Mouse (Mus musculus): ENCODE data around the gene Mki67. TPM values are rescaled to one million over a fixed set of nuclear protein-coding genes. Genes with fewer than 3 reads are reported as not detected.

Mki67 gene
- polyA plus RNA-seq, 1 experiment from 2014 or later, result 43.3 TPM

GRCm38 (mm10) chr7:135734911-135735646 is 18.9 kb upstream of the Mki67 start:
- Histone ChIP-seq H3K4me1 (peaks cover 11% of the 10 kb centered on the region), H3K27me3 (ENCODE audit: low read depth, poor library complexity, severe bottlenecking) (no peaks in the 10 kb centered on the region), H3K9me3 (replicated peaks) (no peaks in the 10 kb centered on the region), H3K36me3 (no peaks in the 10 kb centered on the region), H3K27ac (replicated peaks) (no peak overlapping the region), H3K4me3 (no peak overlapping the region)
- WGBS, result 86% methylated on average over 9 of the region's 9 CpGs
- no peak for DNase-seq (ENCODE audit: low spot score)

GRCm38 (mm10) chr7:135734379-135734778 is 18.2 kb upstream of the Mki67 start:
- peaks cover 11% of the 10 kb centered on the region for H3K4me1 ChIP-seq
- no peak overlapping the region for H3K4me3 ChIP-seq
- no peaks in the 10 kb centered on the region for H3K27me3 ChIP-seq (ENCODE audit: low read depth, poor library complexity, severe bottlenecking)
- no peak overlapping the region for H3K27ac ChIP-seq (replicated peaks)
- DNase-seq (ENCODE audit: low spot score), result no peak
- no peaks in the 10 kb centered on the region for H3K9me3 ChIP-seq (replicated peaks)
- 91% methylated on average over 5 of the region's 5 CpGs for WGBS
- no peaks in the 10 kb centered on the region for H3K36me3 ChIP-seq

GRCm38 (mm10) chr7:135728038-135728437 is 11.9 kb upstream of the Mki67 start:
- no peak overlapping the region for H3K4me3 ChIP-seq
- H3K27ac ChIP-seq (replicated peaks), result no peak overlapping the region
- no peak for DNase-seq (ENCODE audit: low spot score)
- H3K4me1 ChIP-seq, result no peaks in the 10 kb centered on the region
- H3K27me3 ChIP-seq (ENCODE audit: low read depth, poor library complexity, severe bottlenecking), result no peaks in the 10 kb centered on the region
- no peaks in the 10 kb centered on the region for H3K36me3 ChIP-seq
- H3K9me3 ChIP-seq (replicated peaks), result no peaks in the 10 kb centered on the region
- 96% methylated on average over 12 of the region's 12 CpGs for WGBS

DNA sequence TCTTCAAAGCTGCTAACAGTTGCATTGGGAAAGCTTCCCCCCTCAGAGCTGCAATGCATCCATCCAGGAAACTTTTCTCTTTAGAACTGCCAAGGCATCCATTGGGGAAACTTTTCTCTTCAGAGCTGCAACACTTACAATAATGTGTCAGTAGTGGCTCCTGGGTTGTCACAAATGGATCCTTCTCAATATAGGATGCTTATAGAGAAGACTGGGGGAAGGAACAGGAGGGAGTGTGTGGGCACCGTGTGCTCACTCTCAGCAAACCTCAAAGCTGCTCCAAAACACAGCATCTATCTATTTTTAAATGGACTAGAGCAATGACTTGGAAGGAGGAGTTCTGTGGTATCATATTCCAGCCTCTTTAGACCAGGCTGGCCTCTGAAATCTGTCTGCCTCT is 10.5 kb upstream of the Mki67 start:
- Histone ChIP-seq H3K4me3 (no peak overlapping the region), H3K36me3 (no peaks in the 10 kb centered on the region), H3K4me1 (no peaks in the 10 kb centered on the region), H3K27ac (replicated peaks) (no peak overlapping the region), H3K27me3 (ENCODE audit: low read depth, poor library complexity, severe bottlenecking) (no peaks in the 10 kb centered on the region), H3K9me3 (replicated peaks) (no peaks in the 10 kb centered on the region)
- WGBS, result 86% methylated on average over 1 of the region's 1 CpGs
- DNase-seq (ENCODE audit: low spot score), result no peak

DNA sequence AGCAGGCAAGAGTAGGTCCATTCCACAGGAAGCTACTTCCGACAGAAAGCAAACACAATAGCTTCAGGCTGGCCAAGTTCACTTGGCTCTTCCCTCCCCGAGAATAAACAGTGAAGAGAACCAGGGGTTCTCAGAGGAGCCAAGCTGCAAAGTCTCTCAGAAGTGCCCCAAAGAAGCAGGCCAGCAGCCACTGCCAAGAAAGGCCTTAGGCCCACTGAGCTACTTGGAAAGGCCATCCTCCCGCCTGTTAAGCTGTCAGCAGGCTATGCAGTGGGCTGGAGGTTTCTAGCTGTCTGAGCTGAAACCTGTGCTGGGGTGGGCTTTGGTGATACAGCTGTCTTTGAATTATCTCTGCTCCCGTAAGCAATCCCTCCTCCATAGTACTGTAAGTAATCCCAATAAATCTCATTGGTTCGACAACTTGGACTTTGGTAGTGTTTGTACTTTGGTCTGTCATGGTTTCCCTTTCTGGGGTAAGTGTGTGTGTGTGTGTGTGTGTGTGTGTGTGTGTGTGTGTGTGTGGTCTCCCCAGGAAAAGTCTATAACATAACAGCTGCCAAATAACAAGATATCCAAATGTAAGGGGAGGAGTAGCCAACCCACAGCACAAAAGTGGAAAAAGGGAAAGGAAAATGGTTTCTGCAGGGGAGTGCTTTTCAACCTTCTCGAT is 7.6 kb upstream of the Mki67 start:
- whole genome bisulfite sequencing, result 83% methylated on average over 6 of the region's 6 CpGs
- H3K27me3 ChIP-seq (ENCODE audit: low read depth, poor library complexity, severe bottlenecking), result no peaks in the 10 kb centered on the region; the same call in 1 of the 2 replicates

GRCm38 (mm10) chr7:135722011-135722838 is 6.1 kb upstream of the Mki67 start:
- no peaks in the 10 kb centered on the region for H3K36me3 ChIP-seq
- peaks cover under 1% of the 10 kb centered on the region; the same call in 1 of the 2 replicates for H3K4me1 ChIP-seq
- 86% methylated on average over 6 of the region's 6 CpGs for WGBS
- H3K4me3 ChIP-seq, result no peak overlapping the region
- H3K27ac ChIP-seq (replicated peaks), result no peak overlapping the region
- no peaks in the 10 kb centered on the region for H3K9me3 ChIP-seq (replicated peaks)
- no peaks in the 10 kb centered on the region; the same call in 1 of the 2 replicates for H3K27me3 ChIP-seq (ENCODE audit: low read depth, poor library complexity, severe bottlenecking)
- DNase-seq (ENCODE audit: low spot score), result no peak

More for the DNA sequence above, 7.6 kb upstream of the Mki67 start:
- H3K4me1 ChIP-seq, result no peaks in the 10 kb centered on the region
- no peak for DNase-seq (ENCODE audit: low spot score)
- no peaks in the 10 kb centered on the region for H3K36me3 ChIP-seq
- H3K27ac ChIP-seq (replicated peaks), result no peak overlapping the region
- H3K9me3 ChIP-seq (replicated peaks), result no peaks in the 10 kb centered on the region
- no peak overlapping the region for H3K4me3 ChIP-seq

DNA sequence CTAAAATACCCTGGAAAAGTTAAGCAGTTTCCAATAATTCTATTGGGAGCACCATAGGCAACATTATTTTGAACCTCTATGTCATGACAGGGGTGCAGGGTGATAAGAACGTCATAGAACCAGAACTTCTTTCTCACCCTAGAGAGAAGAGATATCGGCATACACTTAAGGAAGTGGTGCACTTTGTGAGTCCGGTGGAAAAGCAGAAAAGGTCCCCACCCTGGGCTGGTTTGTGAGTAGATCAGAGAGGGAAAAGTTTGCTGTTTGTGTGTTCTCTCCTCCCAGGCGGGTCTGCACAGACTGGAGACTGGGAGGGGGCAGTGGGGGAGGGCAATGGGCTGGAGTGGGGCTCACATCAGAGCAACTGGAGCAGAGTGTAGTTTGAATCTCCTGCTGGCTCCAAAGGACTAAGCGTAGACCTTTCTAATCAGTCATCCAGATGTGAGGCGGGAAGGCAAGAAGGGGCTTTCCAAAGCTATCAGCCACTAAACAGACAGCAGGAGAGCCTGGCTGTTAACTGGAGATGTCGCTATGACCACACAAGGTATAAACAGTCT is 5.4 kb upstream of the Mki67 start:
- H3K4me1 ChIP-seq, result peaks cover 7% of the 10 kb centered on the region
- H3K36me3 ChIP-seq, result no peaks in the 10 kb centered on the region
- WGBS, result 74% methylated on average over 7 of the region's 7 CpGs
- no peak for DNase-seq (ENCODE audit: low spot score)
- H3K9me3 ChIP-seq (replicated peaks), result no peaks in the 10 kb centered on the region
- H3K27me3 ChIP-seq (ENCODE audit: low read depth, poor library complexity, severe bottlenecking), result no peaks in the 10 kb centered on the region; the same call in 1 of the 2 replicates
- H3K4me3 ChIP-seq, result no peak overlapping the region
- no peak overlapping the region for H3K27ac ChIP-seq (replicated peaks)

DNA sequence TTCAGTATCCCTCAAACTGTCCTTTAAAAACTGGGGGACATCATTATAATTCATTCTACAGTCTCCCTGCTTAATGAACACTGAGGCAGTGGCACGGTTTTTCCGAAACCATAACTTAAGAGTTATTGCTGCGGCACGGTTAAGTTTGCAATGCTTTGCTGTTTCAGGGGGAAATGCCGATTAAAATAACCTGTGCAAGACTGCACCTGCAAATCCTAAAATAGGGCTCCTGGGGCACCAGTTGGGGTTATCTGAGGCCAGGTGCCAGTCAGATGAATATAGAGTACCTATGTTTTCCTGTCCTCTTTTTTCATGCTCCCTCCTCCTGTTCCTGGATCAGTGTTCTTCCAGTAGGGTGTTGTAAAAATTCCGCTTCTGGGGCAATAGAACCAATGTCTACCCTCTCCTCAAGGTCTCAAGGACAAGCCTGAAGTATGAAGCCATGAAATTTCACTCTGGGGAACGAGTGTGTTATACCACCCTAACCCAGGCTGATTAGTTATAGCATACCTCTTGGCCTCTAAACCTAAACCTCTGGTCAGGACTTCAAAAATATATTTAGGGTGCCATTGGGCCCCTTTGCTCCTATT is 902 bp upstream of the Mki67 start:
- Histone ChIP-seq H3K36me3 (peaks cover 16% of the 10 kb centered on the region), H3K27me3 (ENCODE audit: low read depth, poor library complexity, severe bottlenecking) (no peaks in the 10 kb centered on the region; the same call in 1 of the 2 replicates), H3K4me1 (peaks cover 39% of the 10 kb centered on the region), H3K9me3 (replicated peaks) (no peaks in the 10 kb centered on the region), H3K27ac (replicated peaks) (peak overlapping the region; percentile 99), H3K4me3 (peak overlapping the region; percentile 95)
- no peak for DNase-seq (ENCODE audit: low spot score)
- 78% methylated on average over 7 of the region's 7 CpGs for WGBS

DNA sequence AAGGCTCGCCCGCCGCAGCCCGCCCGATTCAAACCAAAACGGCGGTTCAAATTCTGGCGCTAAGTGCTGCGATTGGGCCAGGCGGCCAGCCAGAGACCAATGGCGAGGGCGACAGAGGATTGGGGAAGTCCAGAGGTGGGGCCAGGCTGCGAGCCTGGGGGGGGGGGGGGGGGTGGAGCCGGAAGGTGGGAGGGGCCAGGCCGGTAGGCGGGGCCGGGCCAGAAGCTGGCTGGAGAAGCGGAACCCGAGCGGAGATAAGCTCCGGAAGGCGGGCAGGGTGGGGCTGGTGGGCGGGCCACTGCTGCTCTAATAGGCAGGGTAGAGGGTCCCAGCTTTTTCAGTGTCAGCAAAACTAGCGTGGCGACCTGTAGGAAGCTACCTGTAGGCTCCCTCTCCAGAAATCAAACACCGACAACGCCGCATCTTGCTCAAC is 300 bp upstream of the Mki67 start:
- Histone ChIP-seq H3K36me3 (peaks cover 18% of the 10 kb centered on the region), H3K27ac (replicated peaks) (peak overlapping the region; percentile 99), H3K9me3 (replicated peaks) (no peaks in the 10 kb centered on the region), H3K27me3 (ENCODE audit: low read depth, poor library complexity, severe bottlenecking) (no peaks in the 10 kb centered on the region; the same call in 1 of the 2 replicates), H3K4me1 (peaks cover 39% of the 10 kb centered on the region), H3K4me3 (peak overlapping the region; percentile 95)
- WGBS, result under 1% methylated on average over 27 of the region's 28 CpGs
- peak; percentile 98 for DNase-seq (ENCODE audit: low spot score)

- no peak for DNase-seq (ENCODE audit: low spot score)
- Histone ChIP-seq H3K4me3 (peak overlapping the region; percentile 95), H3K27ac (replicated peaks) (peak overlapping the region; percentile 99), H3K4me1 (peaks cover 39% of the 10 kb centered on the region), H3K27me3 (ENCODE audit: low read depth, poor library complexity, severe bottlenecking) (no peaks in the 10 kb centered on the region; the same call in 1 of the 2 replicates), H3K9me3 (replicated peaks) (no peaks in the 10 kb centered on the region), H3K36me3 (peaks cover 28% of the 10 kb centered on the region)
- WGBS, result 11% methylated on average over 7 of the region's 7 CpGs
Observed at GRCm38 (mm10) chr7:135715166-135715565, 995 bp downstream of the Mki67 start.

DNA sequence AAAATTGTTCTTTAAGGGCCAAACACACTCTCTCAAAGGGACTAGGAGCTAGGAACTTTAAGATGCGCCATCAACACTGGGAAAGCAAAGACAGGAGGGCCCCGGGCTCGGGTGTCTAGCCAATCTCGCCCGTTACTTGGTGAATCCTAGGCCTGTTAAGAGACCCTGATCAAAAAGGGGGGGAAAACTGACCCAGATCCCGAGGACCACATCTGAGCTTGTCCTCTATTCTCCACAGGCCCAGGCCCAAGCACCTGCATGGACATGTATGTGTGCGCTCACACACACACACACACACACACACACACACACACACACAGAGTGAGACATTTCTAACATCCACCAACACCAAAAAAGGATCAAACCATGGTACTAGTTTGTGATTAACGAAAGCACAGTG is 2.8 kb downstream of the Mki67 start:
- DNase-seq (ENCODE audit: low spot score), result no peak
- peaks cover 39% of the 10 kb centered on the region for H3K4me1 ChIP-seq
- WGBS, result 75% methylated on average over 8 of the region's 8 CpGs

GRCm38 (mm10) chr7:135712534-135712933 is 3.6 kb downstream of the Mki67 start:
- H3K36me3 ChIP-seq, result peaks cover 55% of the 10 kb centered on the region
- H3K9me3 ChIP-seq (replicated peaks), result no peaks in the 10 kb centered on the region
- H3K27ac ChIP-seq (replicated peaks), result no peak overlapping the region
- no peak for DNase-seq (ENCODE audit: low spot score)
- H3K4me1 ChIP-seq, result peaks cover 39% of the 10 kb centered on the region
- WGBS, result 93% methylated on average over 1 of the region's 1 CpGs
- H3K4me3 ChIP-seq, result peak overlapping the region; percentile 95
- no peaks in the 10 kb centered on the region for H3K27me3 ChIP-seq (ENCODE audit: low read depth, poor library complexity, severe bottlenecking)

More for the DNA sequence above, 2.8 kb downstream of the Mki67 start:
- Histone ChIP-seq H3K36me3 (peaks cover 47% of the 10 kb centered on the region), H3K9me3 (replicated peaks) (no peaks in the 10 kb centered on the region), H3K4me3 (peak overlapping the region; percentile 95), H3K27ac (replicated peaks) (no peak overlapping the region), H3K27me3 (ENCODE audit: low read depth, poor library complexity, severe bottlenecking) (no peaks in the 10 kb centered on the region)

All from midbrain, embryonic 10.5 days (tissue).